Mouse (Mus musculus): ENCODE measurements around the gene Acot2. TPM values are rescaled to one million over a fixed set of nuclear protein-coding genes. Genes with fewer than 3 reads are reported as not detected.

The Acot2 gene
- 1 to 10 TPM; 5.2 to 6.3 TPM for polyA plus RNA-seq (2017; shearing (Covaris generic))

GRCm38 (mm10) chr12:83987583-83988441 lies at the start of gene Acot2:
Gene Acot2 (plus strand): TSS chr12:83987861.

GRCm38 (mm10) chr12:83950493-83950839 lies 37.2 kb upstream of the Acot2 start, which contains the start of gene Riox1:
Gene Riox1 (plus strand): TSS chr12:83950608.

GRCm38 (mm10) chr12:83984752-83985151 lies 2.9 kb upstream of the Acot2 start, which contains the start of gene Heatr4:
Gene Heatr4 (minus strand): TSS chr12:83984852.

GRCm38 (mm10) chr12:84009171-84009965 lies 21.7 kb downstream of the Acot2 start, which contains the start of gene Acot1:
Gene Acot1 (plus strand): TSS chr12:84009490.

GRCm38 (mm10) chr12:84038241-84038640 lies 50.6 kb downstream of the Acot2 start, which contains the start of gene Acot4:
Gene Acot4 (plus strand): TSS chr12:84038379.

GRCm38 (mm10) chr12:84038691-84039111 lies 51.0 kb downstream of the Acot2 start, which contains the start of gene Gm49366:
Gene Gm49366 (plus strand): TSS chr12:84038935.

Other genes with a start within 250 kb of the Acot2 start
- 1 to 10 TPM in 1 of 2 experiments, not detected in 1; 1.1 TPM for gene Papln, start 224.2 kb upstream of the Acot2 start, polyA plus RNA-seq (2017; shearing (Covaris generic))
- 10 to 100 TPM; 39.0 to 44.4 TPM for gene Numb, start 65.9 kb upstream of the Acot2 start, polyA plus RNA-seq (2017; shearing (Covaris generic))
- 10 to 100 TPM; 24.4 to 39.3 TPM for gene Riox1, start 37.3 kb upstream of the Acot2 start, polyA plus RNA-seq (2017; shearing (Covaris generic))
- under 1 TPM in 1 of 2 experiments, not detected in 1; 0.51 TPM for gene Heatr4, start 3.0 kb upstream of the Acot2 start, polyA plus RNA-seq (2017; shearing (Covaris generic))
- 1 to 10 TPM in 1 of 2 experiments, under 1 TPM in 1; 0.51 to 2.5 TPM for gene Acot1, start 21.6 kb downstream of the Acot2 start, polyA plus RNA-seq (2017; shearing (Covaris generic))
- gene Acot4, start 50.5 kb downstream of the Acot2 start, polyA plus RNA-seq (2017; shearing (Covaris generic)), result 1 to 10 TPM; 1.0 to 3.0 TPM
- not detected for gene Gm49366, start 51.1 kb downstream of the Acot2 start, polyA plus RNA-seq (2017; shearing (Covaris generic))
- gene Acot3, start 64.3 kb downstream of the Acot2 start, polyA plus RNA-seq (2017; shearing (Covaris generic)), result under 1 TPM; 0.16 to 0.36 TPM
- not detected for gene Acot5, start 81.5 kb downstream of the Acot2 start, polyA plus RNA-seq (2017; shearing (Covaris generic))
- 1 to 10 TPM; 1.9 to 2.1 TPM for gene Acot6, start 112.8 kb downstream of the Acot2 start, polyA plus RNA-seq (2017; shearing (Covaris generic))
- under 1 TPM; 0.31 to 0.78 TPM for gene Dnal1, start 126.5 kb downstream of the Acot2 start, polyA plus RNA-seq (2017; shearing (Covaris generic))
- under 1 TPM in 1 of 2 experiments, not detected in 1; 0.17 TPM for gene Pnma1, start 160.6 kb downstream of the Acot2 start, polyA plus RNA-seq (2017; shearing (Covaris generic))
- gene Elmsan1, start 231.0 kb downstream of the Acot2 start, polyA plus RNA-seq (2017; shearing (Covaris generic)), result 10 to 100 TPM; 25.6 to 29.6 TPM